Mouse (Mus musculus) hindbrain, embryonic 16.5 days (tissue): ENCODE data around the gene Fahd1. TPM values are rescaled to one million over a fixed set of nuclear protein-coding genes. Genes with fewer than 3 reads are reported as not detected.

Experiments
- ATAC-seq: fragments of 200-750 bp; cut with Nextera tagmentation; 2 replicates; pipeline ENCODE4 v1.8.0; 2017; ENCODE audit warnings: moderate TSS enrichment, moderate library complexity
- H3K27ac ChIP-seq: fragments of 300-500 bp; sonication (generic); 2 replicates; pipeline ENCODE4 v1.5.1; 2014; ENCODE audit warnings: low read depth, mild to moderate bottlenecking, control low read depth, low read length, moderate library complexity
- H3K27me3 ChIP-seq: fragments of 300-500 bp; sonication (generic); replicated peaks from 2 replicates; pipeline ENCODE4 v1.6.1; 2014; ENCODE audit warnings: low read length; ENCODE audit not compliant: control insufficient read depth, insufficient read depth
- H3K36me3 ChIP-seq: fragments of 300-500 bp; sonication (generic); 2 replicates; pipeline ENCODE4 v1.6.1; 2014; ENCODE audit warnings: mild to moderate bottlenecking, low read length, moderate library complexity, mixed read lengths; ENCODE audit not compliant: control insufficient read depth, insufficient read depth
- H3K4me1 ChIP-seq: fragments of 300-500 bp; sonication (generic); 2 replicates; pipeline ENCODE4 v1.6.1; 2014; ENCODE audit warnings: low read depth, low read length; ENCODE audit not compliant: control insufficient read depth, insufficient read depth
- H3K4me2 ChIP-seq: fragments of 300-500 bp; sonication (generic); 2 replicates; pipeline ENCODE4 v1.6.1; 2014; ENCODE audit warnings: mild to moderate bottlenecking, low read length, control low read depth, moderate library complexity
- H3K4me3 ChIP-seq: fragments of 300-500 bp; sonication (generic); 2 replicates; pipeline ENCODE4 v1.5.1; 2014; ENCODE audit warnings: mild to moderate bottlenecking, low read length, control low read depth, moderate library complexity
- H3K9ac ChIP-seq: fragments of 300-500 bp; sonication (generic); 2 replicates; pipeline ENCODE4 v1.6.1; 2014; ENCODE audit warnings: low read depth, mild to moderate bottlenecking, control low read depth, low read length, moderate library complexity
- H3K9me3 ChIP-seq: fragments of 300-500 bp; sonication (generic); 2 replicates; pipeline ENCODE4 v1.6.1; 2014; ENCODE audit warnings: mild to moderate bottlenecking, low read length, moderate library complexity; ENCODE audit not compliant: control insufficient read depth
- WGBS: fragments of 180-500 bp; shearing (Covaris S2); extraction: QIAGEN DNeasy Blood & Tissue Kit; methylation state at CpG from one replicate; pipeline ENCODE4 v1.1.7; 2014; 5-methylcytosine and 5-hydroxymethylcytosine counted together
- polyA plus RNA-seq: library from polyadenylated mRNA; unstranded; fragments of >200 nt; fragmentation: Nextera tagmentation; extraction: Ambion mirVana; gene quantifications from 2 replicates; pipeline ENCODE4 v1.2.1, GENCODE M21; 2015

Fahd1 gene
- polyA plus RNA-seq: 23.1 and 28.8 TPM in 2 replicates

GRCm38 (mm10) chr17:24850065-24850772 lies at the start of gene Fahd1:
Fahd1 (minus strand) TSS chr17:24850364.
- peak; percentile 99 for ATAC-seq

GRCm38 (mm10) chr17:24899153-24899552 lies 49.0 kb upstream of the Fahd1 start:
- Histone ChIP-seq H3K27ac (no peak overlapping the region), H3K4me3 (no peak overlapping the region), H3K27me3 (no peaks in the 10 kb centered on the region), H3K36me3 (peaks cover 62% of the 10 kb centered on the region), H3K4me2 (no peak overlapping the region), H3K4me1 (peaks cover 28% of the 10 kb centered on the region), H3K9me3 (no peaks in the 10 kb centered on the region), H3K9ac (no peak overlapping the region)
- 78% methylated on average over 5 of the region's 5 CpGs for WGBS
- ATAC-seq: no peak

More at GRCm38 (mm10) chr17:24850065-24850772, at the start of gene Fahd1:
- WGBS: under 1% methylated on average over 58 of the region's 58 CpGs
- Histone ChIP-seq H3K27me3 (no peaks in the 10 kb centered on the region), H3K9ac (peak within 1 kb of the TSS; percentile 84), H3K36me3 (peaks cover 6% of the 10 kb centered on the region), H3K27ac (peak within 1 kb of the TSS; percentile 98), H3K4me3 (peak within 1 kb of the TSS; percentile 95), H3K4me2 (peak within 1 kb of the TSS; percentile 72), H3K9me3 (no peaks in the 10 kb centered on the region), H3K4me1 (peaks cover 15% of the 10 kb centered on the region)

GRCm38 (mm10) chr17:24898041-24898854 lies 48.1 kb upstream of the Fahd1 start:
- no peak overlapping the region for H3K4me2 ChIP-seq
- no peak for ATAC-seq
- 86% methylated on average over 4 of the region's 4 CpGs for WGBS
- H3K36me3 ChIP-seq: peaks cover 58% of the 10 kb centered on the region
- no peak overlapping the region for H3K4me3 ChIP-seq
- no peaks in the 10 kb centered on the region for H3K27me3 ChIP-seq
- H3K9me3 ChIP-seq: no peaks in the 10 kb centered on the region
- H3K9ac ChIP-seq: peak overlapping the region; percentile 47; the same call in 1 of the 2 replicates
- H3K27ac ChIP-seq: no peak overlapping the region
- H3K4me1 ChIP-seq: peaks cover 37% of the 10 kb centered on the region

DNA sequence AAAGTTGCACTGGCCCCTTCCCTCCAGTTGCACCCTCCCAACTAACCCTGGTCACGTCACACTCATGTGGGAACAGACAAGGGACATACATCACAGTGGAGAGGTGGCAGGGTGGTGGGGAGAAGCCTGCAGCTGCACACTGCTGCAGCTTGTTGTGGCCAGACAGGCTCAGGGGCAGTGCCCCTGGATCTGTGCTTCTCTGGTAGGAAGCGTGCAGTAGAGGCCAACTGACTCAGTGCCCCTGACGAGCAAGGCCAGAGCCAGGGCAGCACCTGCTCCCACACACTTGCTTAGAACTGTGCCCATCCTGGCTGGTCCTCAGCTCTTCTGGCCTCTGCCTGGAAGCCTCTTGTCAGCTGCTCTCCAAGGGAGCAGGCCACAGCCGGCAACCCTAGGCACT lies 47.4 kb upstream of the Fahd1 start:
- peak overlapping the region; percentile 47 for H3K9ac ChIP-seq
- peaks cover 61% of the 10 kb centered on the region for H3K36me3 ChIP-seq
- H3K4me1 ChIP-seq: peaks cover 41% of the 10 kb centered on the region
- no peak for ATAC-seq
- H3K4me2 ChIP-seq: peak overlapping the region; percentile 97
- no peaks in the 10 kb centered on the region for H3K27me3 ChIP-seq
- no peaks in the 10 kb centered on the region for H3K9me3 ChIP-seq
- WGBS: 65% methylated on average over 4 of the region's 4 CpGs
- H3K27ac ChIP-seq: no peak overlapping the region
- H3K4me3 ChIP-seq: peak overlapping the region; percentile 73

- peaks cover 60% of the 10 kb centered on the region for H3K36me3 ChIP-seq
- 19% methylated on average over 11 of the region's 11 CpGs for WGBS
These were observed 46.8 kb upstream of the Fahd1 start for GRCm38 (mm10) chr17:24896993-24897269.

GRCm38 (mm10) chr17:24896241-24896992 lies 46.3 kb upstream of the Fahd1 start, which contains the start of gene Nme3:
Nme3 (plus strand) TSS chr17:24896500.
- peak; percentile 72 for ATAC-seq
- H3K4me3 ChIP-seq: peak within 1 kb of the TSS; percentile 73
- peak within 1 kb of the TSS; percentile 97 for H3K4me2 ChIP-seq
- H3K27me3 ChIP-seq: no peaks in the 10 kb centered on the region
- no peaks in the 10 kb centered on the region for H3K9me3 ChIP-seq
- H3K4me1 ChIP-seq: peaks cover 41% of the 10 kb centered on the region
- peaks cover 57% of the 10 kb centered on the region for H3K36me3 ChIP-seq
- WGBS: 1% methylated on average over 47 of the region's 50 CpGs
- peak within 1 kb of the TSS; percentile 90 for H3K9ac ChIP-seq
- H3K27ac ChIP-seq: peak within 1 kb of the TSS; percentile 88

More at GRCm38 (mm10) chr17:24896993-24897269, 46.8 kb upstream of the Fahd1 start:
- Histone ChIP-seq H3K9me3 (no peaks in the 10 kb centered on the region), H3K27me3 (no peaks in the 10 kb centered on the region), H3K9ac (peak overlapping the region; percentile 90), H3K4me3 (peak overlapping the region; percentile 73), H3K4me2 (peak overlapping the region; percentile 97), H3K4me1 (peaks cover 41% of the 10 kb centered on the region), H3K27ac (peak overlapping the region; percentile 88)
- ATAC-seq: no peak

DNA sequence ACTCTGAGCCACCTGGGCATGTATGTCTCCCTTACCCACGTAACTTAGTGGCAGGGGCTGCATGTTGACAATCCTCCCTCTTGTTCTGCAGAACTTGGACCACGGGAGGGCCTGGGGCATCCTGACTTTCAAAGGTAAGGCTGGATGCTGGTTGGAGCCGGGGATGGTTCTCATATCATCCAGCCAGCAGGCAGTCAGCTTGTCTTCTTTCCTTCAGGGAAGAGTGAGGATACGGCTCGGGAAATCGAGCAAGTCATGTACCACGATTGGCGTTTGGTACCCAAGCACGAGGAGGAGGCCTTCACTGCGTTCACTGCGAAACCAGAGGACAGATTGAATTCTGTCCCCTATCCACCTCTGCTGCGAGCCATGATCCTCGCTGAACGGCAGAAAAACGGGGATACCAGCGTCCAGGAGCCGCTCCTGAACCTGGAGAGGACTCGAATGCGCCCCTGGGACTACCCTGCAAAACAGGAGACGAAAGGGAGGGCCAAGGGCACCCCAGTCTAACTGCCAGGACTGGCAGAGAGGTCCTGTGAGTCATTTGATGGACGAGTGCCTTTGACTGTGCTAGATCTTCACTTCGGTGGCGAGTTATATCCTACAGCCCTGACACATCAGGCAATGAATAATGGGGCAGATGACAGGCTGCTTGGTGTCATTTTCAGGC lies 45.5 kb upstream of the Fahd1 start:
- 7% methylated on average over 23 of the region's 23 CpGs for WGBS
- Histone ChIP-seq H3K9me3 (no peaks in the 10 kb centered on the region), H3K4me2 (peak overlapping the region; percentile 97), H3K27ac (peak overlapping the region; percentile 88), H3K4me1 (peaks cover 41% of the 10 kb centered on the region), H3K4me3 (peak overlapping the region; percentile 73), H3K9ac (peak overlapping the region; percentile 90), H3K36me3 (peaks cover 57% of the 10 kb centered on the region), H3K27me3 (no peaks in the 10 kb centered on the region)
- ATAC-seq: no peak

GRCm38 (mm10) chr17:24894995-24895547 lies 44.9 kb upstream of the Fahd1 start, which contains the start of the genes Eme2 and Mrps34:
Eme2 (minus strand) TSS chr17:24895087.
Mrps34 (plus strand) TSS chr17:24895116.
- H3K9me3 ChIP-seq: no peaks in the 10 kb centered on the region
- peak within 1 kb of the TSS; percentile 90 for H3K9ac ChIP-seq
- peaks cover 41% of the 10 kb centered on the region for H3K4me1 ChIP-seq
- H3K27ac ChIP-seq: peak within 1 kb of the TSS; percentile 88
- WGBS: 0% methylated on average over 62 of the region's 62 CpGs
- H3K4me2 ChIP-seq: peak within 1 kb of the TSS; percentile 97
- ATAC-seq: peak; percentile 73
- H3K36me3 ChIP-seq: peaks cover 55% of the 10 kb centered on the region
- peak within 1 kb of the TSS; percentile 73 for H3K4me3 ChIP-seq
- H3K27me3 ChIP-seq: no peaks in the 10 kb centered on the region
